Mouse (Mus musculus) layer of hippocampus, adult 9-10 months (tissue): ENCODE data around the gene Unc79.

Experiments used
- DNase-seq: peaks from one replicate; pipeline ENCODE4 v3.0.0; 2022; ENCODE audit warnings: low spot score

Gene Unc79

DNA sequence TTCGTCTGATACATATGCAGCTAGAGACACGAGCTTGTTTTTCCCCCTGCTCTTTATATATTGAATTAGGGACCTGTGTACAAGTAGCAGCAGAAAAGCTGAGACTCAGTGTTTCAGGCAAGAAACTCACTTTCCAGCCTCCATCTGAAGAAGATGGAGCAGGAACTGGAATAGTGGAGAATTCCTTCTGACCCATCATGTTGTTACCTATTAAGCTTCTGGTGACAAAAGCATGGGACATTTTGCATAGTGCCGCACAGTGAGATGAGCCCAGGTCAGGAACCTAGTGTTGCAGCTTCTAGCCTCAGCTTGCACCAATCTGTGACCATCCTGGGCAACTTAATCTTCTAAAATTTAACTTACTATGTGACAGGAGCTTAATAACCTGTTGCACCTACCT, 92.7 kb downstream of the Unc79 start:
- DNase-seq, result no peak

GRCm38 (mm10) chr12:103042711-103043110, 94.1 kb downstream of the Unc79 start:
- no peak for DNase-seq

DNA sequence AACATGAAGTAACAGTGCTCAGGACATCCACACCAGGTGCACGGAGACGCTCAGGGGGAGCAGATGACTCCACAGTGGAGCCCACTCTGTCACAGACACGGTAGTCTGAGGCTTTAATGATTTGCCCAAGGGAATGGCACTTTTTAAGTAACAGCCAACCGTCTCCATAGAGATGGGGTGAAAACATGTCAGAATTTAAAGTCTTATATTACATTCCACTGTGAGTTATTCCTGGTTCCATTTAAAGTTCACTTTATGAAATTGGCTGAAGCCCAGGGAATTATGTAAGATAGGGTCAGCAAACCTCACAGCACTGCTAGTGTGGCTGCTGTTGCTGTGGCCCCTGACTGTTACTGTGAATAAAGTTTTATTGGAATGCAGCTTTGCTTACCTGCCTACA, 95.8 kb downstream of the Unc79 start:
- no peak for DNase-seq

DNA sequence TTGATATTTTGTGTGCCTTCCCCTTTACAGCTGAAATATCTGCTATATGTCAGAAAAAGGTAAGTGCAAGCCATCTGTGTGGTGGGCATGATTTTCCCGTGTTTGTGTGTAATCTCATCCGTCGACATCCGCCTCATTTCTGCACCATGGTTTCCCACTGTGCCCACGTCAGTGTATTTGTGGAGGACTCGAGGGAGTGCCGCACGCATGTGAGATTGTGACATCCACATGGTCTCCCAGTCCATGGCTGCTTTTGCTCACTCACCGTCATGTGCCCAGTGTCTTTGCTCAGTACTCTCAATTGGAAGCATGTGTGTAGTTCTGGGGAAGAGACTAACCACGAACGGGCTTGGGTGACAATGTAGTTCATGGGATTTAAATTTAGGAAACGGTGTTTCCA, 101.2 kb downstream of the Unc79 start:
- DNase-seq, result no peak

DNA sequence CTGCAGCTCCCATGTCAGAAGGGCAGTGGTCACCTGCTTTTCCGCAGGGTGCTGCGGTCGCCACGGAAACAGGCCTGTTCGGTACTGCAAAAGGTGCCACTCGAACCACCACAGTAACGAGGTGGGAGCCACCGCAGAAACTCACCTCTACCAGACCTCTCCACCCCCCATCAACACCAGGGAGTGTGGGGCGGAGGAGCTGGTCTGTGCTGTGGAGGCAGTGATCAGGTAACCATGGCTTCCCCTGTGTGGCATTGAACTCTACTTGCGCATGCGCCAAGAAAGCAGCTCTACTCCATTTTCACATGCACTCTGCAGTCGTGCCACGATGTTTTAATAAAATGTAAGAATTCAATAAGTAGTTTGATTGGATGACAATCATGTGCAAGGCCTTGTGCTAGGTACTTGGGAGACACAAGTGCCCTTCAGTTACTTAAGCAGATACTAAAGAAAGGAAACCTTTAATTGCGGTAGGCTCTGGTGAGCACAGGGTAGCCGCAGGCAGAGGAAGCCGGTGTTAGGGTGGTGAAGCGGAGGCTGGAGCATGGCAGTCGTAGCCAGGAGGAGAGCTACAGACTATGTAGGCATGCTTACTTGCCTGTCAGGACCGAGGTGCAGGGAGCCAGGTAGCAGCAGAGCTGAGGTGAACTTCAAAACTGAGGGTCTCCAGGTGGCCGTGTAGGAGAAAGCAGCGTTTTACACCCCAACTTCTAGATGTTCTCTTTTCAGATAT, 110.8 kb downstream of the Unc79 start:
- DNase-seq, result no peak

DNA sequence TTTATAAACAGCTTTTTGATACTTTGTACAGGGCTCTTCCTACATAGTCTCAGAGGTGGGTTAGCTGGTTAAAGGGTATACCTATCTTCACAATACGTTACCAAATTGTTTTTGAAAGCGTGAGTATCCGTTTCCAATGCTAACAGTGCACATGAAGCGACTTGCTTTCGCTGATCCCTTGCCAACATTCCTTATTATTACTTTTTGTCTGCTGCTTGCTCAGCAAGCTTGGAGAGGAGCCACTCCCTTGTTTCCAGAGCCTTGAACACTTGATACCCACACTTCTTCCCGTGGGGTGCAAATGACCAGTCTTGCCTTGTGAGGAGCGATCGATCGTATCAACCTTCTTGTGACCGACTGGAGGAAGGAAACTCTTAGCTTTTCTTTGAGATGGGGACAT, 112.1 kb downstream of the Unc79 start:
- no peak for DNase-seq

GRCm38 (mm10) chr12:103062133-103062532, 113.5 kb downstream of the Unc79 start:
- no peak for DNase-seq

DNA sequence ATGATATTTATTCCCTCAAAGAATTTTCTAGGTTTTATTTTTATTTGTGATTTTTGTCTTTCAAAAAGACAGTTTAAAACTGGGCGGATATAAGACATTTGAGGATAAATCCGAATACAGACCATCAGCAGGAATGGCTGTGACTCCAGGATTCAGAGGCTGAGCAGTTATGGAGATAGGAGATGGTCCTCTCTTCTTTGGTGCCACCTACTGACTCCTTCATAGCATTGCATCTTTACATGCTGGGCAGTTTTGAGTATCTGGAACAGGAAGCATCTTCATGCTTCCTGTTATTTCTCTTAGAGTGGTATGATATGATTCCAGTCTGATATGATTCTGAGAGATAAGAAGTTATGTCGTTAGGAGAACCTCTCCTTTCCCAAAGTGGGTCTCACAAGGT, 116.3 kb downstream of the Unc79 start:
- DNase-seq, result no peak

DNA sequence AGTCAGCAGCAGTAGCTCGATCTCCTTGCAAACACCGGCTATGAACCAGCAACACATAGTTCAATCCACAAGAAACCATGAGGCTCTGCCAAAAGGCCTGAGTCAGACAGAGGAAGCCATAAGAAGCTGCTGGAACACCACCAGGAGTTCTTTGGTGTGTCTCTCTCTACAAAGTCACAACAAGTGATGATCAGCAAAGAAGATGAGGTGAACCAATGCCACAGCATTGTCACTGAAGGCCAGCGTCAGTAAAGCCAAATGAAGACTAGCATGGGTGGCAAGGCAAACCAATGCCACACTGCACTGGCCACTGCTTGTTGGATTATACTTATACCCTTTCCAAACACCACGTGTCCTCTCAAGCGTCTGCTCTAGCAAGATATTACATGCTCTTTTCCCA, 119.5 kb downstream of the Unc79 start:
- DNase-seq, result no peak

- DNase-seq, result no peak
Observed at GRCm38 (mm10) chr12:103069565-103069964, 120.9 kb downstream of the Unc79 start.

DNA sequence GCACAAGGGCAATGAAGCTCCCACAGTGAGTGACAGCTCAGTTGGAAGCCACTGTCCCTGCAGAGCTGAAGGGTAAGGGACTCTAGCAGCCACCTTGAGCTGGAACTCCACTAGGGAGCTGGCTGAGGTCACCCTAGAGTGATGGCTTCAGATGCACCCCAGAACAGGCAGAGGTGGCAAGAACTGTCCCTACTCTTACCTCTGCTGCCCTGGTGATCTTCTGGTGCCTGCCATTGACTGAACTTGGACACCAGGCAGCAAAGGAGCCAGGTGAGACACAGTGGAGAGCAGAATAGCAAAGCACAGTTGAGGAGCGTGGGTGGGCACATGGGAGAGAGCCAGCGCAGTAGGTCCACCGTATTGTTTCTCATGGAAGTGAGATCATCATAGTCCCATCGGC, 125.3 kb downstream of the Unc79 start:
- DNase-seq, result no peak

GRCm38 (mm10) chr12:103078751-103079150, 130.1 kb downstream of the Unc79 start:
- no peak for DNase-seq

GRCm38 (mm10) chr12:103080055-103080454, 131.4 kb downstream of the Unc79 start:
- DNase-seq, result no peak

GRCm38 (mm10) chr12:103091831-103092230, 143.2 kb downstream of the Unc79 start:
- DNase-seq, result no peak

- DNase-seq, result no peak
Observed at GRCm38 (mm10) chr12:103095160-103095559, 146.5 kb downstream of the Unc79 start.

GRCm38 (mm10) chr12:103099185-103099584, 150.5 kb downstream of the Unc79 start:
- no peak for DNase-seq

DNA sequence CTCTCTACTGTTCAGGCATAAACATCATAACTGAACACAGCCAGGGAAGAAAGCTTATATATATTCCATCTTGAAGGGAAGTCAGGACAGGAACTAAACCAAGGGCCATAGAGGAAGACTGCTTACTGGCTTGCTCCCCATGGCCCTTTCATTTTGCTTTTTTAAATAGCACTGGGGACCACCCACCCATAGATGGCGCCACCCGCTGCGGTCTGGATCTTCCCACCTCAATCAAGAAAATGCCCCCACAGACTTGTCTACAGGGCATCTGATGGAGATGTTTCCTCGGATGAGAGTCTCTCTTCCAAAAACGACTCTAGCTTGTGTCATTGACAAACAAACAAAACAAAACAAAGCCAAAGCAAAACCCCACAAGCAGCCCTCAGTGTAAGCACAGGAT, 151.4 kb downstream of the Unc79 start:
- DNase-seq, result no peak

DNA sequence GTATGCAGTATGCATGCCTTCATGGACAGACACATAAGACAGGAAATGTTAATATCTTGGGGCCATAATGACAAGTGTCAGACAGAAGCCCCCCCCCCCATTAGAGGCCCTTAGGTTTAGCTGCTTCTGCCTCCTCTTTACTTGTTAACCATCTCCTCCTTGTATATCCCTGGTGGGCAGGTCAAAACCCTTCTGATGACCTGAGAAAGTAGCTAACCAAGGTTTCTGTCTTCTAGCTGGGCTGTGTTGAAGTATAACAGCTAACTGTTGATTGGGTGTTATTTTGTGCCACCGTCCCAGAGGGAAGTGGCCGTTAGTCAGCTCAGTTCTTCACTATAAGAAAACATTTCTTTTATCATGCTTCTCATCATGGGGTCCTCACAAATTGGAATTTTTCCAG, 154.4 kb downstream of the Unc79 start:
- DNase-seq, result no peak

DNA sequence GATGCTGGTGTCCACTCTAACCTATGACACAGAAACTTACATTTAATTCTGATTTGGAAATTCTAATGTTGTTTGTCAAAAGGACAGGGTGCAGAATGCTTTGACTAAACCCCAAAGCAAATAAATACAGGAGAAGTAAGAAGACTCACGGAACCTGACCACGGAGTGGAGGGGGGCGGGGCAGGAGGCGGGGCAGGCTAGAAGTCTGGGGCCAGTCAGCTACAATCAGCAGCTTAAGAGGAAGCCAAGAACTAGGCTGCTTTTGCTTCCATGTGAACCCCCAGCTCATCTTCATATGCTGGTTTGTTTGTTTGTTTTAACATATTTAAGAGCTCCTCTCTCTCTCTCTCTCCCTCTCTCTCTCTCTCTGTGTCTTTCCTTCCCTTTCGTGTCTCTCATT, 154.9 kb downstream of the Unc79 start:
- DNase-seq, result no peak

DNA sequence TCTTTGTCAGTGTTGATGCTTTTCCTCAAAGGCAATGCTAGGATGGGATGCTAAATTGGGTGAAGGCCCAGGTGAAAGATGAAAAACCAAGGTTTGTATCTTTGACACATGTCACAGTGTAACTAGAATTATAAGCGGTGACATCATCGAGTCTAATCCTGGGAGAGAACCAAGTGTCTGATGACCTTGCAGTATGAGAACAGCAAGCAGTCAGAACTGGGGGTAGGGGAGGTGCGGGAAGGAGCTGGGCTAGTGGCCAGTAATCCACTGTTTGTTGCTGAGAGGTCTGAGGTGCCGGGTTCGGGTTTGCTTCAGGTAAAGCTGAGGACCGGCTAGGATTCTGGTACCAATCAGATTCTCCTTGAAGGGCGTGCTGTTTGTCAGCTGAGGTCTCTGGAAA, 160.6 kb downstream of the Unc79 start:
- DNase-seq, result no peak

- DNase-seq, result no peak
Observed at GRCm38 (mm10) chr12:103116639-103117038, 168.0 kb downstream of the Unc79 start.

- no peak for DNase-seq
Observed at GRCm38 (mm10) chr12:103117517-103118193, 169.0 kb downstream of the Unc79 start.

GRCm38 (mm10) chr12:103121928-103122327, 173.3 kb downstream of the Unc79 start:
- no peak for DNase-seq

DNA sequence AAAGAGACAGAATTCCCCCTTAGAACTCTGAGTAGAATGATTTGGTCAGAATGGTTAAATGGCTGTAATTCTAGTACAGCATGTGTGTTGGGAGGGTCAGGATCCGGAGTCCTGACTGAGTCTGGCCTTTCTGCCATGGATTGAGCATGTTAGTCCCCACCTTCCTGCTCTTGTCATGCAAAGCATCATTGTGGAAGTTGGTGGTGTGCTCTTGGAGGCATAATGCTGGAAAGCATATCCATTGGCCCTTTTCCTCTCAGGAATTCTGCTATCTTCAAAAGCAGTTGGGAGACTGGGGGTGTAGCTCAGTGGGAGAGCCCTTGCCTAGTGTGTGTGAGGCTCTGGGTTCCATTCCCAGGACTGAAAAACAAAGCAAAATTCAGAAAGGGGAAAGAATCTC, 175.2 kb downstream of the Unc79 start:
- no peak for DNase-seq
